Mouse (Mus musculus) layer of hippocampus, adult 9-11 months (tissue): ENCODE results near the gene Igf2.

Source experiments
- DNase-seq: peaks from one replicate; pipeline ENCODE4 v3.0.0; 2022

The Igf2 gene

GRCm38 (mm10) chr7:142658681-142659180 is 7.9 kb downstream of the Igf2 start:
- DNase-seq = no peak

GRCm38 (mm10) chr7:142657821-142658614 is 8.6 kb downstream of the Igf2 start:
- DNase-seq = no peak

- DNase-seq = no peak
Observed at GRCm38 (mm10) chr7:142657341-142657791, 9.2 kb downstream of the Igf2 start.

DNA sequence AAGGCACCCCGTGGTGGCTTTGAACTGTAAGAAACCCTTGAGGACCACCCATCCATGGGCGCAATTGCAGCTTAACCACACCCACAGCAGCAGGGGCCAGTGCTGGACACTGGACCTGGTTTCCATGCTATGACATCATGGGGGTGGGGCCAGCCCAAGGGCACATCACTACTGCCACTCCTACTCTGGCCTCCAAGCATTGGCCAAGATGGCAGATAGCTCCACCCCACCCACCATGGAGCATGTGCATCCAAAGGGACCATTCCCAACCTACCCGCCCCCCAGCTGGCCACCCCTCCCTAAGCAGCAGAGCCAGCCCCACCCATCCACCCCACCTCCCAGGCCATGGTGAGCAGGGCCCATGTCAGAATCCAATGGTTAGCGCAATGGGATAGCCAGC is 10.6 kb downstream of the Igf2 start:
- no peak for DNase-seq

GRCm38 (mm10) chr7:142655633-142656032 is 11.0 kb downstream of the Igf2 start:
- no peak for DNase-seq

GRCm38 (mm10) chr7:142653726-142654125 is 12.9 kb downstream of the Igf2 start:
- DNase-seq = no peak

DNA sequence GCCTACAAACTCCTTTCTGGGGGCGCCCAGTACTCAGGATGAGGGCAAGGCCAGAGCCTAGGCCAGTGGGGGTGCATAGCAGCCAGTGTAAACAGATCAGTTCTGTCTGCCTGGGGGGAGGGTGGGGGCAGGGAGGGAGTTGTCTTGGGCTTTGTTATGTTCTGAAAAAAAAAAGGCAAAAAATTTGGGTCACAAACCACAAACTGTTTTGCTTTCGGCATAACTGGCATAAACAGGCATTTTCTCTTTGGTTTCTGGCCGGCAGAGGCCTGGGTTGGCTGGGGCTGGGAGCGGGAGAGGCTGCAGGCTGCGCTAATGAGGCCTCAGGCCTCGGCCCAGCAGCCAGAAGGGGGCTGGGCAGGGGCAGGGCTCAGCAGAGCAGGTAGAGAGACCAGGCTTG is 19.9 kb downstream of the Igf2 start:
- no peak for DNase-seq

DNA sequence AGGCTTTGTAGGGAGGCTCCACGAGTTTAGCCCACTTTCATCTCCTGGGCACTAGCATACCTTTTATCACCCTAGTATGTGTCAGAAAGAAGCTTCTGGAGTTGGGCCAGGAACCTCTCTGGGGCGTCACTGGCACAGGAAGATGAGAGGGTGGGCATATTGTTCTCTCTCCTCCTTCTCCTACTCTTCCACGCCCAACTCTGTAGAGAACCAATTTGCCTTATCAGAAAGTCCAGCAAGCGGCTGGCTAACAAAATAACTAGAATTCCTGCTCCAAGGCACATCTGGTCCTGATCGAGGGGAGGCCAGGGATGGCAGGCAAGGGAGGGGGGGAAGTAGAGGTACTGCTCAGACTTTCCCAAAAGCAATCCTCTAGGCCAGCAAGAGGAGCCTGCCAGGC is 21.6 kb downstream of the Igf2 start:
- DNase-seq = no peak

- no peak for DNase-seq
Observed at GRCm38 (mm10) chr7:142636178-142636577, 30.4 kb downstream of the Igf2 start.

- no peak for DNase-seq
Observed at GRCm38 (mm10) chr7:142630691-142631090, 35.9 kb downstream of the Igf2 start.

DNA sequence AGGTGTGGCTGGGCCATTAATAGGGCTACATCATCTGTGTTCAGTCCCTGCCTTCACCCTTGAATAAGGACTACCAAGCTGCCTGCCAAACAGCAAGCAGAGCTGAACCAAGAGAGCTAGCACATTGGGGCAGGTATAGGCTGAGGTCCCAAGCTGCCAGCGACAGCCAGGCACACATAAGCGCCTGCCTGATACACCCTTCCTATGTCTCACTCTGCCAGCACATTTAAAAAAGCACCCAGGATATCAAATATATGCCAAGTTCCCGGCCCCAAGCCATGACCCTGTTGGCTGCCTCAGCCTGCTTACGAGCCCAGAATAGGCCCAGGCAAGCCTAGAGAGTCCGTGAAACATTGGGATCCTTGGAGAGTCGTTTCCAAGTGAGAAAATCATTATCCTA is 36.8 kb downstream of the Igf2 start:
- no peak for DNase-seq

DNA sequence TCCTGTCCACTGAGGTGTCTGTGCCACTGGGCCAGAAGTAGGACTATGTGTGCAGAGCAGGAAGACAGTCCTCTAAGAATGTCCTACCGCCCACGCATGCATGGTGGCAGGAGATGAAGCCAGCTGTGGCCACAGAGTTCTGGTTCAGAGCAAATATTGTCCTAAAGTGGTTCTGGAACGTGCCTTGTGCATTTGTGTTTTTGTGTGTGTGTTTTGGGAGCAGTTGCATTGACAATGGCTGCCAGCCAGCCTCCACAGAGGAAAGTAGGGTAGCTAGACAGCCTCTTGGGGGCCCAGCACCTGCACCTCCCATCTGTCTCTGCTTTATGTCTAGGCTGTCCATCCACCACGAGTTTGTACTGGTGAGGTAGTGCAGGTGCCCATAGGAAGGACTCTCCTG is 44.4 kb downstream of the Igf2 start:
- no peak for DNase-seq

GRCm38 (mm10) chr7:142613077-142613476 is 53.5 kb downstream of the Igf2 start:
- no peak for DNase-seq

DNA sequence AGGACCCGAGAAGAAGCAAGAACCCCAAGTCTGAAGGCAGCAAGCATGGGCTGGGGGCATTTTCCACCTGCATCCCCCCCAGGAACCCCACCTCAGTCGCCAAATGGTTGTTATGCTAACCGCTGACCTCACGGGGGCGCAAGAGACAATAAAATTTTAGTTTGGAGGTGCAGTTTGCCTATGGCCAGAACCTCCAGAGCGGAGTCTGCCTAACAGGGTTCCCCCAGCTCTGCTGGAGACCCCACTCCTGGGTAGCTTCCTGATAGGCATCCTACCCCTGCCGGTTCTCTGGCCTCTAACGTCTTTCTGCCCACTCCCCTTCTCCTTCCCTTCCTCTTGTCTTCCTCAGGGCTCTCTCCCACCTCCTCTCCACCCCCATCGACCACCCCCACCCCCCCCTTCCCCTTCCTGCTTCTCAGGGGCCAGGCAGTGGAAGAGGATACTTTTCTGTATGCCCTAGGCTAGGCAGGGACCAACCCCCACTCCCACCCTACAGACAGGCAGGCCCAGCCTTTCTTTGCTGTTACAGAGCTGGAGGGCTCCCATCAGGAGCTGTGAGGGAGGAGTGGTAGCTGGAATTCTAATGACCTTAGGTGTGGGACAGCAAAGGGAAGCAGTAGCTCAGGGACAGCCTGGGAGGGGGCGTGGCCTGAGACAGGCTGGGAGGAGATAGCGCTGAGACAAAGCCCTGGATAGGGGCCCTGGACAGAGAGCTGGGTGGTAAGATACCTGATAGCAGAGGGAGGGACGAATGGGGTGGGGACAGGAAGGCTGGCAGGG is 55.8 kb downstream of the Igf2 start:
- DNase-seq = no peak

DNA sequence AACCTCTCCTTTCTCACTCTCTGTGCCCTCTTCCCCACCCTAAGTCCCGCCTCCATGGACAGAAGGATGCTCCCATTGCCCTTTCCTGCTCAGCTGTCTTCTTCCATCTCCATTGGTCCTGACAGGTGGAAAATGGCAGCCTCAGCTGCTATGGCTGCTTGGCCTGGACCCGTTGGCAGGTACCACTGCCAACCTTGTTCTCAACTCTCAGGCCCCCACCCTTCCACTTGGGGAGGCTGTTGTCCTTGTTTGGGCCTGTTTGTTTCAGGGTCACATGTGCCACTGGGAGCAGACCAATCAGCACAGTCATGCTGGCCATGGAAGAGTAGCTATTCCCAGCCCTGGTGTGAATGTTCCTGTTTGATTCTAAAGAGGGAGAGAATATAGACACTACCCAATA is 65.7 kb downstream of the Igf2 start:
- DNase-seq = no peak
